Mouse (Mus musculus): ENCODE measurements around the gene Cntn4.
A peak's percentile ranks its signal among the peaks of the same experiment; 100 is the strongest.
"Not testable (repeated sequence)": the region's sequence is repeated elsewhere in the genome, so short reads cannot be mapped to it uniquely, and the experiment has no call there.

Cntn4 gene

DNA sequence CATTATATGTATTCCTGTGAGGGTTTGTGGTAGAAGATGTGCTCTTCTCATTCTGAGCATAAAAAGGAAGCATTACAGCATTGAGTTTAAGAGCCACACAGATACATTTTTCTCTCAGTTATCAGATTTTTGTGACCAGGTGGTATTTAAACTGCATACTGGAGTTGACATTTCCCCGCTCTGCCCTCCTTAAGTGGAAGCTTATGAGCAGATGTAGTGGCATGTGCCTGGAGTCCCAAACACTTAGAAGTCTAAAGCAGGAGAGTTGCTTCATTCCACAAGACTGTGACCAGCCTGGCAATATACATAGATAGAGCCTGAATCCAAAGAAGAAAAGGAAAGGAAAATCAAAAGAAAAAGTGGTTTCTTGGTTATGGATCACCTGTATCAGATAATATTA is 655.5 kb downstream of the Cntn4 start:
- no peak for DNase-seq

DNA sequence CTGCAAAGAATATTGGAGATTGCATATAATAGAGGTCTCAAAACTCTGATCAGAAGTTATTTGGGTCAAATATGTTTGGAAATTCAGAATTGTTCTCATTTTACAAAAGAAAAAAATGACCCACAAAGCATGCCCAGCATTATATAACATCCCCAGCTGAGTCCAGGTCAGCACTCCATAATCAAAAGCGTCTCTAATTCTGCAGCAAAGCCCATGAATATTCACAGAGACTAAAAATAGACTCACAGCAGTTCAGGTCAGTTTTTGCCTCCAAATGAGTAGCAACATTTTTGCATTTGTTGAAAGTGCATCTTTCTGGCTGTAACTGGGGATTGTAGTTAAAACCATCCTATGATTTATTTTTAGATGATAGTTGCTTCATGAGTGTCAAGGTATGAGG is 657.6 kb downstream of the Cntn4 start:
- DNase-seq = no peak

DNA sequence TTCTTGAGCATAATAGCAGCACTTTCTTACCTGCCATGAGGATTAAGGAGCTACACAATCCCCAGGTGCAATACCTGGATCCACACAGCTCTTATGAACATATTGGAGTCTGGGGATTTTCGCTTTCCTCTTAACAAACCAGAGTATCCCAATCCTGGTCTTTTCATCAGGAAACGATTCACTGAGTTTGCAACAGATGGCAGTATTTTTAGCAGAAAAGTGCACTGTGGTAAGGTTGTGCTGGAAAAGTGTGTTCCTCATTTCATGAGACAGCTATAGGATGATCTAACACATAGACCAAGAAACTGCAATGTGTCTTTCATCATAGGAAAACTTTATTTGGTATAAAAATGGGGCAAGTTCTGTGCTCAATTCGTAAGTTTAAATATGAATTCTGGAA is 659.3 kb downstream of the Cntn4 start:
- DNase-seq = no peak

DNA sequence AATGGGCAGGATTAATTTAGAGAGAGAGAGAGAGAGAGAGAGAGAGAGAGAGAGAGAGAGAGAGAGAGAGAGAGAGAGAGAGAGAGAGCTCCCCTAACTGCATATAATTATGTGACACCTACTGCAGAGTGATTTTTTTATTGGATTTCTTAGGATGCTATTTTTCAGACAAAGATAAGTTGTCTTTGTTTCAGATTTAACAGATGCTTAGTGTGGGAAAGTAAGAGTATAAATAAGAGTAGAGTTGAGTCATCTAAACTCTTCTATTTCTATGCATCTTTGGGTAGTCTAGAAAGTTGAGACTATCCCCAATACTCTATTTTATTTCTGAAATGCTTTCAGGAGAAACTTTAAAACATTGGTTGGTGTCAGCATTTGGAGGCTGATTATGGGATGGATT is 660.4 kb downstream of the Cntn4 start:
- no peak for DNase-seq

DNA sequence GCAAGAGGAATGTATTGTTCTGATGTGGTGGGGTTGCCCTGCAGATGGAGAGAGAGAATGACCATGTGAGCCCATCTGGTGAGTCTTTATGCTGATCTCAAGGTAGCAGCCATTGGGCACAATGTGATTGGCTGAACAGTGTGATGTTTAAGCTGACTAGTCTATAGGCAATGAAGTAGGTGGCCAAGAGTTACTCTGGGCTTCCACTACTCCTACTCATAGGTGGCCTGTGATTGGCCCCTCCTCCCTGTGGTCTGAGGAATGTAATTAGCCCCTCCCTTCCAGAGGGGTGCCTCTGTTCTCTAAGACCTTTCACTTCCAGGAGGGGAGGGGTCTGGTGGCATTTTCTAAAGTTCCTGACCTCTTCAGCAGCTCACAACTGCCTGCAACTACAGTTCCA is 663.7 kb downstream of the Cntn4 start:
- no peak for DNase-seq

DNA sequence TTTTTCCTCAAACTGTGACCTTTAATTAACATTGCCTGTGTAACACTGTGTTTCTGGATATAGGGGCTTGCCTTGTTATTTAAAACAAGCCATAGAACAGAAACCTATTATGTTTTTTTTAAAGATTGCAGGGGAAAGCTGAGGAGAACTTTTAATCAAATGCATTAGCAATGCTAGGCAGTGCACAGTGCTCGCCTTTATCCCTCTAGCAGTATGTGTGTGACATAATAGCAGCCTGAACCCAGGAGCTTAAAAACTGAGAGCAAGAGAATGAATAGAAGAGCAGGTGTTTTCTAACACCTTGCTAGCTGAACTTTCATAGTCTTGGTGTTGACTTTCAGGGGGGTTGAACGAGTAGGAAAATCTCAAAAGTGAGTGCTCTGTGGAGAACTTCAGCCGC is 672.6 kb downstream of the Cntn4 start:
- DNase-seq = no peak

DNA sequence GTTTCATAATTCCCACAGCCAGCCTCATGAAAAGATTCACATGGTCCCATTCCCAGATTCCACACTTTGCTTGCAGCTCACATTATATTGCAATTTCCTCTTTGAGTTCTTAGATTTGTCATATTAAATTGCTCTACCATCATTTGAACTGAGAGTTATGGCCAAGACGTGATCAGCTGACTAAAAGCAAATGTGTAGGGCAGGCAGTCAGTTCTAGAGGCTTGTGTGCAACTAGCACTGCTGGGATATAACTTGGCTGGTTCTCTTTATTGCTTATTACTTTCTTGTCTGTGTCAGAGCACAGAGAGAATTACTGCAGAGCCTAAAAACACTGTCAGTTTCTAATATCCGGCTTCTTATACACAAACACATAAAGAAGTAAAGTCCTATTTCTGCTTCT is 673.9 kb downstream of the Cntn4 start:
- no peak for DNase-seq

DNA sequence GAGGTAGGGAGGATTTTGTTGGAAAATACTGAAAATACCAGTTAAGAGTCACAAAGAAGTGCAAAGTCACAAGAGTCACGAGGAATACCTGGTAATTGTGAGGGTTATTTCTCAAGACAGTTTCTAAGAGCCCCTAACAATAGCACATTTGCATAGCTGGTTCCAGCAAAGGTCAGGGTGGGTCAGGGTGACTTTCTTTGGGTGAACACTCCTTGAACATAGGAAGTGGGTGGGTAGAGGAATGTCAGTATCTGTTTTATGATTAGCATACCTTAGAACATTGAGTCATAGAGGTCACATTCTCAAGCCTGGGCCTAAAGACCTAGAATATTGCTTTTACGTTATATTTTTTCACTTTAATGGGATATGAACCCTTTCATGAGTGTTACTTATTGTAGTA is 681.3 kb downstream of the Cntn4 start:
- DNase-seq = not testable (repeated sequence)

DNA sequence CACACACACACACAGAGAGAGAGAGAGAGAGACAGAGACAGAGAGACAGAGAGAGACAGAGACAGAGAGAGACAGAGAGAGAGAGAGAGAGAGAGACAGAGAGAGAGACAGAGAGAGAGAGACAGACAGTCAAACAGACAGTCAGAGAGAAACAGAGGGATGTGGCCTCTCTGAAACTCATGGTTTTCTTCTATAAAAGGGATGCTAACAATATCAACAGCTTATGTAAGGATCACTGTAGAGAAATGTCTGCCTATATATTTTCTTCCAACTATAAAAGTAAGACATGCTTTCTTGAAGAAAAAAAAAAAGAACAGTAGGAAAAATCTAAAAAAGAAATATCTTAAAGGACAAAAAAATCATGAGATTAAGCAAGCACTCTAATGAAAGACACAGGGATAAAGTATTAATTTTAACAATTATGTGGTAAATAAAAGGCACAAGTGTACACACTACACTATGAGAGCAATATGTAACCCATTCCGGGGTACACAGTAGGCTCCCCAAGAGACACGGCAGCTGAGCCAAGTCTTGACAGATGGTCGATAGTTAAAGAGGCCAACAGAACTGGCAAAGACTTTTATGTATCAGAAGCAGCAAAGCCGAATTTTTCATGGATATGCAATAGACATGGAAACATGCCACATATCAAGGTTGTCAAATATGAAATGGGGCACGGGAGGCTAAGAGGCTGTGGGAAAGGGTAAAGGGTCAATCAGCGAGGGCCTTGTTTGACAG is 704.0 kb downstream of the Cntn4 start:
- DNase-seq = no peak

DNA sequence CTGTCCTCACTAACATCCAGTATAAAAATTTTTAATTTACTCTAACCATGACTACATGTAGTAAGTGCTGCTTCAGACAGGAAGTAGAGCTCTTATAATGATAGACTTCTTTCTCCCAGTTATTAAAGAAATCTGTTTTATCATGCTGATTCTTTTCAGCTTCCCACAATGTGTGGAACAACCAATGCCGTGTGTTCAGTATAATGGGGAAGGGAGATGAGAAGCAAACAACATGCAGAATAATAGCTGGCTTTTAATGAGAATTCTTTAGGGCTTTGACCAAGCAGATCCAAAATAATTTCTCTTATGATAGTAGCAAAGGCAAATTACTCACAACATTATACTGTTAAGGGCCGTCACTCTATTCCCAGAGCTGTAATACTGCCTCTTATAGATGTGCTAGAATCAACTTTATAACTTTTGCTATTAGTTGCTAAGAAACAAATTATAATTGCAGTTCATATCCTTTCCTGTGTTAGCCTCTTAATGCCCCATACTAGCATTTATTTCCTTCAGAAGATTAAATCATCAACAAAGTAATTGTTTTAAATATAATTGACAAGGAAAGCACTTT is 710.5 kb downstream of the Cntn4 start:
- no peak for DNase-seq

DNA sequence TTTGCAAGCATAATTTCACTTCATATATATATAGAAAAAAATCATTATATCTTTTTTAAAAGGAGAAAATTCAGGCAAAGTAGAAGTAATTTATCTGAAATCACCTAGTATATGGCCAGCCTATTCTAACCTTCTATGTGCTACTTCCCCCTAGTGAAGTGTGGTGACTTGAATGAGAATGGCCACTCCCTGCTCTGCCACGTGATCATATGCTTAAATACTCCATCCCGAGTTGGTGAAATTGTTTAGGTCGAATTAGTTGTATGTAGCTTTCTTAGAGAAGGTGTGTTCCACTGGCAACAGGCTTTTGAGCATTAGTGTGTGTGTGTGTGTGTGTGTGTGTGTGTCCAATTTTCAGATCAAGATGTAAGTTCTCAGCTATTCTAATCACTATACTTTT is 730.6 kb downstream of the Cntn4 start:
- DNase-seq = no peak

DNA sequence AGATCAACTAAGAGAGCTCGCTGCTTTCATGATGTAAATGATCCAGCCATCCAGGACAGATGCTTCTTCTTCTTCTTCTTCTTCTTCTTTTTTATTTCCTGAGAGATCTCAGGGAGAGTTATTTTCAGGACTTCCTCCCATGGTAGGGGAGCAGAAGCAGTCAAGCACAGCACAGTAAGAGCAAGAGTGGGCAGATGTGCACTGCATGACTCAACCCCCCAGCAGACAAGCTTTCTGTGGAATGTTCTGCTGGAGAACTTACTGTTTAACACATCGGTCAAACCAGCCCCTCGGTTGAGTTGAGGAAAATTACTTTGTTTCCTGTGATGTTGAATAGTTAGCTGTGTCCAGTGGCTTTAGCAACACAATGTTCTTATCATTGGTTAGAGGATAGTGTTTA is 731.2 kb downstream of the Cntn4 start:
- DNase-seq = no peak

DNA sequence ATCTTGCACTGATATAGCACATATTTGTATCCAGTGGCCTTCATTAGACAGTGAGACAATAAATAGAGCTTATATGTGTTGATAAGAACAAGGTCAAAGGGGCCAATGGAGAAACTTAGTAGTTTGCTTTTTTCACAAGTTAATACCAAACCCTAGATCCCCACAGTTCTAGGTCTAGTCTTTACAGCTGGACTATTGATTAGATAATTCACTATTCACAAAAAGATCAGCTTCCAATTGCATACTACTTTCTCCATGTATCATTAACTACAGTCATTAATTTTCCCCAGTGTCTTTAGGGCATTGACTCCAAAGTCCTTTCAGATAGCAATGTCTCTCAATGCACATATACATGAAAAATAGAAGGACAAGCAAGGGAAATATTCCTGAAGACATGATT is 745.5 kb downstream of the Cntn4 start:
- DNase-seq = no peak

DNA sequence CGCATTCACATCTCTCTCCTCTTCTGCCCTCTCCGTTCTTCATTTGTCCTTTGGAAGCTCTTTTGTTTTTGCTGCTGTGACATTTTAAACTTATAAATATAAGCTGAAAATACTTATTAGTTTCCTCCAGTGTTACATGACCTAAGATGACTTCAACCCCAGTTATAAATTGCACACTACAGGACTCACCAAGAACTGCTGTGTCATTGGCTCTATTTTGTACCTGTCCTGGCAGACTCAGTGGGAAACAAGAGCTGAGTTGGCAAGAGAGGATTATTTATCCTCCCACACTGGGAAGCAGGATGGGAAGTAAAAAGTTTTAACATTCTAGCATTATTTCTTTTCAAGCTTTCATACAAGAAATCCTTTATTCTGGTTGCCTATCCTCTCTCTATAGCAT is 746.0 kb downstream of the Cntn4 start:
- DNase-seq = no peak

DNA sequence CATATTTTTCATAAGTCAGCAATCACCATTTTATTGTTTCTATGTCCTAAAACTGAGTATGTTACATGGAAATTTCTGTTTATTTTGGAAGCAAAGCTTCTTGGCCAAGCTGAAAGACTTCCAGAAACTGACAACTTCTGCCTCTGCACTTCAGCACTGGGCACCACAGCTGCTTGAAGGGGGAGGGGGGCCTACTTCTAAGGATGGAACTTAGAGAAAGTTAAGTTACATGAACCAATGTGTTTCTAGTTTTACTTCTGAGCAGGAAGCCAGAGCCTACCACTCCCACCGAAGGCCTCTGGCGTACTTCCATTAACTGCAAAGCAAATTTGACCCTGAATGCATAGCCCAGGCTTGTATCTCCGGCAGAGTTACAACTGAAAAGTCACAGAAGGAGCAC is 749.2 kb downstream of the Cntn4 start:
- DNase-seq = peak; percentile 0

DNA sequence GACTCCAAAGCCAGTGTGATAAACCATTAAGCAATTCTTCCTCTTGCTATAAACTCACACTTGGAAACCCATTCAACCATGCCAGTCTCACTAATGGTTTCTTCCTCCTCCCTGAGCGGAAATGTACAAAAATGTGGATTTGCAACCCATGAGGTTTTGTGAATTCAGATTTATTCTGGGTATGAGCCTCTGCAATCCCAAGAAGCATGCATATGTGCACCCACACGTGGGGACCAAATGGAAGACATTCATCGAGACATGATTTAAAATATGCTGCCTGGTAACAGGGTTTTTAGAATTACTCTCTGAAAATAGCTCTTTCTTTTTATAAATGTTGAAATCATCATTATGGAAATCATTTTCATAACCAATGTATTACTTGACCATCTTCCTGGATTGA is 754.0 kb downstream of the Cntn4 start:
- DNase-seq = no peak

DNA sequence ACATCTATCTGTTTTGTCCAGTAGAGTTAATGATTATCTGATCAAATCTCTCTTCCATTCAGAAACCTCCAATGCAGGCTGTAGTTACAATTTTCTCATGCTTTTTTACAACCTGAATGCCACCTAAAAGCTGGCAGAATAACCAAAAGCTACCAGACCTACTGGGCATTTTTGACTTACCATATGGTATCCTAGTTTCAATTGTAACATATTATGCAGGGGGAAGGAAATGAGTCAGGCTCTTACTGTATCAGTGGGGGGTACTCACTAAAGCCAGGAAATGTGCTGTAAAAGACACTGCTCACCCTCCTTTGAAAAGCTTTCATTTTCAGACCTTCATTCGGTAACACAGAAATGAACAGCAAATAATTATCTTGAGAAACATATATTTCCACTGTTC is 763.3 kb downstream of the Cntn4 start:
- DNase-seq = no peak

DNA sequence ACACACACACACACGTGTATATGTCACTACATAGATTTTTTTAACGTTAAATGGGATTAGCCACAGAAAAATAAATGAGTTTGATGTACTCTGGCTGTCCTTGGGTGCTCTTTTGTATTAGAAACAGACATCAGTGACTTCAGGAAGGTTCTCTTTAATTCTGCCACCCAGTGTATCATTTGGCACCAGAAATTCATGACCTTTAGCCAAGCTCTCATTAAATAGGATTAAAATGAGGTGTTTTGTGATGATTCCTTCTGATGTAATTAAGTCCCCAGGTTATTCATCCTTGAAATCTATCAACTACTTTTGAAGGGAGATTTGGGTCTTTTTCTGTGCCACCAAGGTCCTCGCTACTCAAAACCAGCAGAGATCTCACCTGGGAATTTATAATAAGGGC is 763.8 kb downstream of the Cntn4 start:
- DNase-seq = no peak

DNA sequence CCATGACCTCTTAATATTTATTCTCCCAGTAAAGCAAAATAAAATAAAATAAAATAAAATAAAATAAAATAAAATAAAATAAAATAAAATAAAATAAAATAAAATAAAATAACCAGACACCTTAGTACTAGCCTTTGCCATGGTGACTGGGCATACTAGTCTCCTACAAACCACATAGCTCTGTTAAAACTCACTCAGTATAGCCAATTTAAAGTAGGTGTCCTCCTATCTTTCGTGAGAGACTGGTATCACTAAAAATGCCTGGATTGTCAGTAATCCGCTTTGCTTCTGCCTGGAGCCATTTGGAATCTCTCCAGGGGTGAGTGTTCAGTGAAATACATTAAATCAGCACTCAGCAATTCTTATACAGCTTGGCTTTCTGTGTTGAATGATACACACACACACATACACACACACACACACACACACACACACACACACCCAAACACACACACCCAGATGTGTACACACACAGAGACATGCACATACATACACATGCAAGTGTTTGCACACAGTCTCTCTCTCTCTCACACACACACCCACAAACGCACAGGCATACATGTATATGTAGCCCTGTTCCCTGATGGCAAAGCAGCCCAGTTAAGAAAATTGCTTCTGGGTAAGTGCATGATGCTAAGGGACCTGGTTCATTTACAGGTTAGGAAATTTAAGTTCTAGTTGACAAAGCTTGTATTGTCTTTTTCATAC is 776.8 kb downstream of the Cntn4 start:
- no peak for DNase-seq

DNA sequence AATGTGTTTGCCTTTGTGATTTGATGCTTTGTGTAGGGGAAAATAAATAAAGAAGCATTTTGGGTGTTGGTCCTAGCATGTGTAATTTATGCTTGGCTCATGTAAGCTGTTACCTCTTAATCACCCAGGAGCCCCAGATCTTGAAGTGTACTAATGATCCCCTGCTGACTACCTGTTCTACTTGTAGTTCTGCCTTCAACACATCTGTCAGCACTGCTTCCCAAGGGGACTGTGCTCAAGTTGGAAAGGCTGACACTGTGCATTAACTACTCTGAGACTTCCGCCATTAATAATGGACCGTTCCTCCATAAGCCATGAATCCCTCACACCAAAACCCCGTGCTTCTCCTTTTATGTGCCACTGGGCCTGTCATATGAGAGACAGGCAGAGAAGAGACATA is 778.2 kb downstream of the Cntn4 start:
- no peak for DNase-seq

DNA sequence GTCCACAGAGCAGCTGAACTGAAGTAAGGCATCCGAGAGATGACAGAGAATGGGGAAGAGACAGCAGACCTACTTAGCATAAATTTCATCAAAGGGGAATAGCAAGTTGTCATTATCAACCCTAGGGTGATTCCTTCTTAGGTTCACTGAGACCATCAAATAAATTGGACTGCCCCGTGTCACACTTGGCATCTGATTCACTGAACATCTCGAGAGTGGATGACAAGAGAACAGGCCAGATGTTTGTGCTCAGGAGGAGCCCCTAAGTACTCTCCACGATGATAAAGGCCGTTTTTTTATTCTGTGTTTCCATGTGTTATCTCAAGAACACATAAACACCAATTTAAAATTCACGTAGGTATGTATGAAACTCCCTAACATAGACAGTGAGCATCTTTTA is 780.7 kb downstream of the Cntn4 start:
- no peak for DNase-seq

DNA sequence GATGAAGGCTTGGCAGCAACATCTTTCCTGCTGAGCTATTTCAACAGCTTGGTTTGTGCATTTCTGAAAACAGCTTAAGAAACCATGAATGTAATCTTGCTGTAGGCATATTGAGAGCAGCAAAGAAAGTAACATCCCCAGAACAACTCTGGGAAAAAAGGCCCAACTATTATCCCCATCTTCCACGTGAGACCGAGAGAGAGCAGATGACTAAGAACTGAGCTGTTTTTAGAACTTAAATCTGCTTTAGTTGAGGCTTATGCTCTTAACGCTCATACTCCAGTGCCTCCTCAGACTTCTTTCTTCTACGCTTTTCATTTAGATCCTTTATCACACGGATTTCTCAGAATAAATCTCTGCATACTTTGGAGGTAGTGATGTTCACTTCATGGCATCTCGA is 784.9 kb downstream of the Cntn4 start:
- DNase-seq = no peak

DNA sequence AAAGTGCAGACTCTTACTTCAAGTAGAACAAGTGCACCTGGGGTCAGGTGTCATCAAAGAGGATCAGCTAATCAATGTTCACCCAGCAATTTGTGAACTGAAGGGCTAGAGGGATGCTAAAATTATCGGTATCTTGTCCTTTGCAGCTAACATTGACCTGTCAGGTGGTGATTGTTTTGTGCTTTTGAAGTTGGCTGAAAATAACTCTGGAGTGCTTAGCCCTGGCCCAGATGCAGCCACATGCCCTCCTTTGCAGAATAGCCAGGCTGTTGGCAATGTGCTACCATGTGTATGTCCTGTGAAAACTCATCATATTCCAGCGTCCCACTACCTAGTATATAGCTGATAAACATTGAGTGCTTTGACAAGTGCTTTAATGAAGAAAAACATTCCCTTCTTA is 786.4 kb downstream of the Cntn4 start:
- no peak for DNase-seq

DNA sequence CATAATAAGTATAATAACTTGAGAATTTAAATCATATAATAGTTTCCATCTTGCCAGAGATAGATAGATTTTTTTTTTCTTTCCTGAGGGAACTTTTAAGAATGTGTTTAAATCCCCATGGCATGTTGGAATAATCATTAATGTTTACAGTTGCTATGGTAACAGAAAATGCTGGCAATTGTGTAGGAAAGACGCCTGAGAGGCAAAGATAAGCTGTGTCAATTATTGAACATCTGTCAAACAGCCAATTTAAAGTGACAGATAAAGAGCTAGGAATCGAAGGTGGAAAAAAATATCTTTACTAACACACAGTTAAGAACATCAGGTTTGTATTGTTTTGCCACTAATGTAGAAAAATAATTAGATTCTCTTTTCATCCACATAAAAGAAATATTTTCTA is 788.3 kb downstream of the Cntn4 start:
- DNase-seq = no peak

All from lung, postnatal 14 days (tissue).